Mouse (Mus musculus) adrenal gland, adult 8-10 months (tissue): ENCODE data around the gene Agap3. TPM values are rescaled to one million over a fixed set of nuclear protein-coding genes. Genes with fewer than 3 reads are reported as not detected.

Source experiments
- DNase-seq: peaks from one replicate; pipeline ENCODE4 v3.0.0; 2022
- total RNA-seq, 4 experiments: library from RNA; stranded (reverse); gene quantifications; 2 replicates each; pipeline ENCODE4 v1.2.4; 2022

Gene Agap3
- total RNA-seq, 4 experiments from 2014 or later: 86.3 to 117 (median 102) TPM

DNA sequence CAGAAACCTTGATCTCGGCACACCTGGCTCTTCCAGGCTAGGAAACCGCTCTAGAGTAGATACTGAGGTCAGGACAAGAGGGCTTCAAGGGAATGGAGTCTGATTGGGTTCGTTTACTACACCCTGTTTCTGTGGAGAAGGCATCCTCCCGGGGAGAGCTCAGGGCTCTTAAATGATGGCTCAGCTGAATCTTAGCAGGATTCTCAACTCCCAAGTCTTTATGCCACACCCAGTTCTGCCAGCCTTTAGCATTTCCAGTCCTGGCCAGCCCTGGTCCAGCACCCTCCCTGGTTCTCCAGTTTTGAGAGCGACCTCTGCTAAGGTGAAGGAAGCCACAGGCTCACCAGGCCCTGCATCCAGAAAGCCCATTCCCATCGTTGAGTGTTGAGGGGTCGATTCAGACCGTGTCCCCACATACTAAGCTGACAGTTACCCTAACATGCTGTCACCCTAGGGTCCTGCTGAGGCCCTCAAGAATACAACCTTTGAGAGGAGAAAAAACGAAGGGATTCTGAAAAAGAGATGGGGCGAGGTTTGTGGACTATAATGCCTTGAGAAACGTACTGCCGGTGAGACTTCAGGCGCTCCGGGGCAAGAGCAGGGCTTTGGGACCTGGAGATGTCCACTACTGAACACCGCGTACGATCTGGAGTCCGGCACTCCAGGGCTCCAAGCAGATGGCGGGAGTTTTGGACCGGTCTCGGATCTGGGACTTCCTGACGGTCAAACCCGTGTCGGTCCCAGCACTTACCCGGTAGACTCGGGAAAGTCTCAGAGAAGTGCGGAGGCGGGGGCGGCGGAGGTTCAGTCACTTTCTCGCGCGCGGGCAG lies 73.6 kb downstream of the Agap3 start:
- DNase-seq: no peak

GRCm38 (mm10) chr5:24526190-24526888 lies 74.4 kb downstream of the Agap3 start:
- DNase-seq: no peak

DNA sequence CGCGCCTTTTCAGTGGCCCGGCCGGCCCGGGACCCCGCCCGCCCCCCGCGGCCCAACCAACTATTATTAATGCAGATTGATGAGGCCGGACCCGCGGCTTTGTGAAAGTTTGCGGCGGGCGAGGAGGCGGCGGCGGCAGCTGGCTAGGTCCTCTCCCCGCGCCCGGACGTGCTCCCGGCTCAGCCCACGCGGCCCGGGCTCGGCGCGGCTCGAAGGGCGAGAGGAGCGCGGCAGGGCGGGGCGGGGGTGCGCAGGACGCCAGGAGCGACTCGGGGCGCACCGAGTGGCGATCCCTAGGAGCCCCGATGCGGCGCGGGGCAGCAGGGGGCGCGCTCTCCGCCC lies 74.9 kb downstream of the Agap3 start, which contains the start of gene Gbx1:
Gene Gbx1, minus strand, starts transcription at position 314 of the 342 bp plus-strand sequence.
- DNase-seq: no peak

DNA sequence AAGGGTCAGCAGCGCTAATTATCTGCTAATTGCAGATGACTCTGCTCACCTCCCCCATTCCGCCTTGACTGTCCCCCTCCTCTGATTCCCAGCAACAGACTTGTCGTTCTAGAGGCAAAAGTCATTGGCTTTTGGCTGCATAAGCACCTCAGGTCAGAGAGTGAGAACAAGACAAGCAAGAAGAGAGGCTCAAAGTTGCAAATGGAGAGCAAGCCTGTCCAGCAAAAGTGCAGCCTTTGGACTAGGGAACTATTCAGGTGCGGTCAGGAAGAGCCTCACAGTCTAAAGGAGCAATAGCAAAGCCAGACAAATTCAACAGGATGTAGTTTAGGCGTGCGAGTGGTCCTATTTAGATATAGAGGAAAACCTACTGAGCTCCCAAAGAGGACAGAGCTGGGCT lies 75.8 kb downstream of the Agap3 start:
- DNase-seq: no peak

DNA sequence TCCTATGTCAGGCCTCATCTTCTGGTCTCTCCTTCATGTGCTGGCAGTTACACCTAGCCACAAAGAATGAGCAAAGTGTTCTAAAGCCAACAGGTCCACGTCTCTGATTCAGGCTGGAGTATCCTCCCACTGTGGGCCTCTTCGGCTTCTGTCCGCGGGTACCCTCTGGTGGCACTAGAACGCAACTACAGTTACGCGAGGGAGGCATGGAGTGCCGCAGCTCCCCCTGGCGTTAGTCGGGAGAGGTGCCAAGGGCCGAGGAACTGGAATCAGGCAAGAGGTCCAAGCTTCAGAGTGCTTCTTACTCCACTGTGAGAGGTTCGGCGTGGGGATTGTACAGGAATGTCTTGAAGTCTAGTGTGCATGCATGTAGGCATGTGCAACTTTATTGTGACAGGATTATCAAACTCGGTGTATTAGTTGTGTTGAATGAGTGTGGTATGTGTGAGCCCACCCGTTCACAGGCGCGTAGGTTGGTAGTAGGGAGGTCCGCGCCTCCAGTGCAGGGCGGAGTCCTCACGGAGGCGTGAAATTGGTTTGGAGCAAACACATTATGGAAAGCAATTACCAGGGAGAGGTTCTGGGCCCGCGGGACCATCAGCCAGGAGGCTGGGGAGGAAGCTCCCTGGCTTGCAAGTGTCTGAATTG lies 78.2 kb downstream of the Agap3 start:
- DNase-seq: peak; percentile 83

DNA sequence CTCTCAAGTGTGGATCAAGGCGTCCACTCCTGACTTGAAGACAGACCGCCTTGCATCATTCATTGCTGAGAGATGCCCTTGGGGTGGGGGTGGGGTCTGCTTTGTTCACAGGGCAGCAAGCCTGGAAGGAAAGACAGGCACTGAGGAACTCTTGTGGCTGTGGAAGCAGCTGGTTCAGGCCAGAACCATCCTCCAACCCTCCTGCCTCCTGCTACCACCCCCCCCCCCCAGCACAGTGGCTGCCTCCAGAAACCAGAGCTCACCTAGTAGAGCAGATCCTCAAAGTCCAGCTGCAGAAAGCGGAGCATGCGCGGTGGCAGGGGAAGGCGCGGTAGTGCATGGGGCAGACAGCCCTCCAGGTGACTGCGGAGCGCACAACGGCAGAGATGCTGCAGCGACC lies 81.4 kb downstream of the Agap3 start:
- DNase-seq: no peak

DNA sequence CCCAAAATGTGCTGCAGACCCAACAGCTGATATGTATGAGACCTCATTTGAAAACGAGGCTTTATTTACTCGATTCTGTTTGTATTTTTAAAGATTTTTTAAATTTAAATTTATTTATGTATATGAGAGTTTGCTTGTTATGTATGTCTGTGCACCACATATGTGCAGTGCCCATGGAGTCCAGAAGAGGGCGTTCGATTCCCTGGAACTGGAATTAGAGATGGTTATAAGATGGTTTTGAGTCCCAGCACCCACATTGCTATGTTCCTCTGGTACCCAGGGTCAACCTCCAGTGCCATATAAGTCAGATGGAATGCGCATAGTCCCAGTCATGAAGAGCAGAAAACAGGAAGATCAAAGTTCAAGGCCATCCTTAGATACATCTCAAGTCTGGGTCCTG lies 82.3 kb downstream of the Agap3 start:
- no peak for DNase-seq

- no peak for DNase-seq
Measured at GRCm38 (mm10) chr5:24535731-24536130, 83.8 kb downstream of the Agap3 start.

- peak; percentile 63 for DNase-seq
Measured at GRCm38 (mm10) chr5:24536511-24536910, 84.5 kb downstream of the Agap3 start.

GRCm38 (mm10) chr5:24537618-24538017 lies 85.6 kb downstream of the Agap3 start:
- DNase-seq: no peak

GRCm38 (mm10) chr5:24539571-24540296 lies 87.8 kb downstream of the Agap3 start:
- DNase-seq: no peak

DNA sequence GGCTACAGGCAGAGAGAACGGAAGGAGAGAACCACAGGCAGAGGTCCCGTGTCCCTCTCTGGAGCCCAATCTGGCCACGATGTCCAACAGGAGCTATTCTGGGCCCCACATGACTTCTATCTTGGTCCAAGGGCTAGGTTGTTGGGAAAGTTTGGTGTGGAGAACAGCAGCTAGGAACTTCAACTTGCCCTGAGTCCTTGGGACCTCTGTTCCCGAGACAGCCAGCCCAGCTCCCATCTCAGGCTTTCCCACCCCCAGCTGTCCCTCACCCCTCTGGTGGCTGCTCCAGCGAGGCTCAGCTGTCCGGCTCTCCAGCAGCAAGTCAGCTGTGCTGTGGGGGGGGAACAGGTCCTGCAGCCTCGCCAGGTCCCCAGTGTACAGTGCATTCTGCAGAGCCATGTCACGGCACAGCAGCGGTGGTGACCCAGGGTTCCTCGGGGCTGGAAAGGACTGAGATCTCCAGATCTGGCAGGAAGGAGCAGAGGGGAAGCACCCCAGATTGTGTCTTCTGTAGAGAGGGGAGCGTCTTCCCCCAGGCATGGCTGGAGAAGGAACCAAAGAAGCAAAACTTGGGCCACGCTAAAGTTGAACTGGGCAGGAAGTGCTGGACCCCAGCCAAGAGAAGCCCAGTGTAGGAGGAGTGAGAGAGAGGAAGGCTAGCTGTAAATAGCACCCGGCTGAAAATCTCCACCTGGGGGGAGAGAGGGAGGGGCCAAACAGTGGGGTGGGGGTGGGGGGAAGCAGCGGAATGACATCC lies 88.6 kb downstream of the Agap3 start, which contains the start of gene Asb10:
Gene Asb10, minus strand, starts transcription at position 592 of the 757 bp plus-strand sequence.
- no peak for DNase-seq

DNA sequence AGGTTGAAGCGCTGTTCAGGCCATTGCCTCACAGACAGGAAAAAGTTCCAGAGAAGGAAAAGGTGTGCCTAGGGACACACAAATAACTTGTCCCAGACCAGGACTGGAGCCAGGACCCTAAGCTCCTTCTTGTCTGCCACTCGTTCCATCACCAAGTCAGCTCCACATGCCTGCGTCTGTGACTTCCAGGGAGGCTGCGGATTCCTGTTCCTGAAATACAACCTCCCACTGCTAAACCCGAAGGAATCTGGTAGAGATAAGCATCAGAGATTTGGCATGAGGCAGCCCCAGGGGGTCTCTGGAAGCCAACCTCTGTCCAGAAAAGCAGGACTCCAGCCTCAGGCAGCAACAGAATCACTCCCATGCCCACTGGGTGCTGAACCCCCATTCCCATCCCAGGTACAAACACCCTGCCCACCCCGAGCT lies 89.2 kb downstream of the Agap3 start:
- no peak for DNase-seq

- no peak for DNase-seq
Measured at GRCm38 (mm10) chr5:24542643-24543042, 90.7 kb downstream of the Agap3 start.

DNA sequence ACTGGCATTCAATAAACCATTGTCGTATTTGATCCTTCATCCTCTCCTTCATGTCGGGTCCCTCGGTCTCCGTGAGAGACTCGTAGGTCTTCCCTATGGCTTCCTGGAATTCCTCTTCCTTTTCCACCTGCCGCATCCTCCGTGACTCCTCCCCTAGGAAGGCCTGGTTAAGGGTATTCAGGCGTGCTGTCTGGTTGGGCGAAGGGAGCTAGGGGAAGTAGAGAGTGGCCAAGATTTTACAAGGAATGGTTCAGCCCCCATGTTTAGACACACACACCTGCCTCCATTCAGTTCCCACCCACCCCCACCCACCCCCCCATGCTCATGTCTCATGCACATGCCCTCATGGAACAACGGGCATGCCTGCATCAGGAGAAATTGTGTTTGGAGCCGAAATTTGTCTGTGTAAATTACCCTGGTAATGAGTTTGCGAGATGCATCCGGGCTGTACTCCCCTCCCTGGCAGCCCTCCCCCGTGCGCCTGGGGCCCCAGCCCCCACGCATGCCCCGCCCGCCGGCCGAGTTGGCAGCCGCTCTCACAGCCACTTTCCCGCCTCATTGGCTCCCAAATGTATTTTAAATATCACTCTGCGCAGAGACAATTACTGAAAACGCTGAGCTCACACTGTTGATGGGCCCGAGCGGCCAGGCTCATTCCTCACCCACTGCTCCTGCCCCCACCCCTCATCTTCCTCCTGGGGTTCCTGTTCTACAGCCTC lies 98.8 kb downstream of the Agap3 start:
- DNase-seq: no peak

DNA sequence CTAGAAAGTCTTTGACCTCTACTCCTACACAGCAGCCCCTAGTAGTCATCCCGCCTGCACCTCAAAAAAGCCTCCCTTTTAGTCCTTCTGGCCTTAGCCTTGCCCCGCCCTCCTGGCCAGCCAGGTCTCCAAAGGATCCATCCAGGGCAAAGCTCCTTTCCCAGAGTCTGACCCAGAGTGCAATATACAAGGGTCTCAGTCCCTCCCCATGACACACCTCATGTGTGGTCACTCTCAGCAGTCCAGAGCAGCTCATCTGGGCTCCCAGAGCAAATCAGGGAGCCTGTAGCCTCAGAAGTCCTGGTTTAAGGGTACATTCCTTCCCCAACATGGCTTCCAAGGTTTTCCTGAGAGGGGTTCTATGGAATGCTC lies 99.3 kb downstream of the Agap3 start:
- DNase-seq: no peak

Other genes starting within 250 kb of the Agap3 start
- gene Kcnh2, start 100.6 kb upstream of the Agap3 start, total RNA-seq: 10 to 100 TPM; 17.7 to 47.2 (median 36.0) TPM
- 10 to 100 TPM in 1 of 4 experiments, 1 to 10 TPM in 3; 6.5 to 11.2 (median 9.1) TPM for gene Nos3, start 87.4 kb upstream of the Agap3 start, total RNA-seq
- gene Atg9b, start 60.0 kb upstream of the Agap3 start, total RNA-seq: 1 to 10 TPM in 1 of 4 experiments, under 1 TPM in 3; 0.55 to 1.3 (median 0.64) TPM
- gene Abcb8, start 58.5 kb upstream of the Agap3 start, total RNA-seq: 10 to 100 TPM; 73.5 to 97.6 (median 86.0) TPM
- under 1 TPM in 3 of 4 experiments, not detected in 1; 0.30 to 0.59 (median 0.55) TPM for gene Asic3, start 38.8 kb upstream of the Agap3 start, total RNA-seq
- gene Cdk5, start 28.6 kb upstream of the Agap3 start, total RNA-seq: 10 to 100 TPM; 43.2 to 66.8 (median 56.2) TPM
- gene Slc4a2, start 28.3 kb upstream of the Agap3 start, total RNA-seq: 10 to 100 TPM; 53.0 to 84.3 (median 65.6) TPM
- gene Fastk, start 6.9 kb upstream of the Agap3 start, total RNA-seq: 100 to 1,000 TPM in 2 of 4 experiments, 10 to 100 TPM in 2; 96.8 to 117 (median 102) TPM
- 10 to 100 TPM; 17.0 to 19.6 (median 17.7) TPM for gene Tmub1, start 4.3 kb upstream of the Agap3 start, total RNA-seq
- not detected for gene Gbx1, start 75.0 kb downstream of the Agap3 start, total RNA-seq
- gene Asb10, start 88.8 kb downstream of the Agap3 start, total RNA-seq: under 1 TPM; 0.37 to 0.75 (median 0.59) TPM
- not detected for gene 4931409K22Rik, start 104.6 kb downstream of the Agap3 start, total RNA-seq
- gene Abcf2, start 125.3 kb downstream of the Agap3 start, total RNA-seq: 10 to 100 TPM; 59.5 to 89.6 (median 75.2) TPM
- 10 to 100 TPM; 38.1 to 70.3 (median 57.1) TPM for gene Chpf2, start 134.6 kb downstream of the Agap3 start, total RNA-seq
- gene Smarcd3, start 172.2 kb downstream of the Agap3 start, total RNA-seq: 10 to 100 TPM; 14.3 to 42.2 (median 24.7) TPM
- gene Nub1, start 233.4 kb downstream of the Agap3 start, total RNA-seq: 10 to 100 TPM; 72.3 to 74.6 (median 73.6) TPM